Mouse (Mus musculus): ENCODE data around the gene Plpp7. TPM values are rescaled to one million over a fixed set of nuclear protein-coding genes. Genes with fewer than 3 reads are reported as not detected.

Plpp7 gene
- polyA plus RNA-seq, 1 experiment from 2014 or later: 10.3 TPM

DNA sequence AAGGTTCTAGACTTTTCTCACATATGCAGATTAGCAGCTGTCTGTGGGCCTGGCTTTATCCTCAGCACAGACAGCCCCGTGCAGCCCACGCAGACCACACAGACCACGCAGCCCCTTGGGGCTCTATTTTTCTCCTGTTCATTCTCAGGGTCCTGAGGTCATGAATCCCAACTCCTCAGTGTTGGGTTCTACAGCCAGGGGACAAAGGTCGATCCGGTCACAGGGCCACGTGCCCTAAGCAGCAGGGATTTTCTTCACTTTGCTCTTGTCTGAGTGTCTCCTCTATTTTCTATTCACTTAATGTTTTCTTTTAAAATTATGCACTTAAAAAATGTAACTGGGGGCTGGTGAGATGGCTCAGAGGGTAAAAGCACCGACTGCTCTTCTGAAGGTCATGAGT lies 20.0 kb upstream of the Plpp7 start:
- no peak for ATAC-seq
- 71% methylated on average over 7 of the region's 7 CpGs for WGBS
- H3K27me3 ChIP-seq: no peaks in the 10 kb centered on the region
- H3K4me2 ChIP-seq: no peak overlapping the region
- no peaks in the 10 kb centered on the region for H3K9me3 ChIP-seq (replicated peaks)
- no peaks in the 10 kb centered on the region for H3K36me3 ChIP-seq (ENCODE audit: poor library complexity, severe bottlenecking)
- no peak overlapping the region for H3K4me3 ChIP-seq
- no peaks in the 10 kb centered on the region for H3K4me1 ChIP-seq
- H3K9ac ChIP-seq: no peak overlapping the region
- H3K27ac ChIP-seq: no peak overlapping the region

DNA sequence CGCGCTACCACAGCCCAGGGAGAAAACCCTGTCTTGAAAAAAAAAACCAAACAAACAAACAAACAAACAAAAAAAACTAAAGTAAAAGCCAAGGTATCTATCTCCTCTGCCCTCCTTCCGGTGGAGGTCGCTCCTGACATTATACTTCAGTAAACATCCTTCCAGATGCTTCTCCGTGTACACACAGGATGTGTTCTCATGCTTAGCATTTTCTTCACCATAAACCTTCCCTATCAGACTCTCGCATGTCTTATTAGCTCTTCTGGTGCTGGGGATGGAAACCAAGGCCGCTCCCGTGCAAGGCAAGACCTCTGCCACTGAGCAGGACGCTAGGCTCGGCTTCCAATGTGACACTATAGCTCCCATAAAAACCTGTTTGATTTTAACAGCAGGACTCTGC lies 17.6 kb upstream of the Plpp7 start:
- Histone ChIP-seq H3K4me2 (no peak overlapping the region), H3K4me3 (no peak overlapping the region), H3K36me3 (ENCODE audit: poor library complexity, severe bottlenecking) (no peaks in the 10 kb centered on the region), H3K9me3 (replicated peaks) (no peaks in the 10 kb centered on the region), H3K4me1 (no peaks in the 10 kb centered on the region), H3K27me3 (peaks cover 20% of the 10 kb centered on the region), H3K27ac (no peak overlapping the region), H3K9ac (no peak overlapping the region)
- no peak for ATAC-seq
- WGBS: 85% methylated on average over 10 of the region's 10 CpGs

DNA sequence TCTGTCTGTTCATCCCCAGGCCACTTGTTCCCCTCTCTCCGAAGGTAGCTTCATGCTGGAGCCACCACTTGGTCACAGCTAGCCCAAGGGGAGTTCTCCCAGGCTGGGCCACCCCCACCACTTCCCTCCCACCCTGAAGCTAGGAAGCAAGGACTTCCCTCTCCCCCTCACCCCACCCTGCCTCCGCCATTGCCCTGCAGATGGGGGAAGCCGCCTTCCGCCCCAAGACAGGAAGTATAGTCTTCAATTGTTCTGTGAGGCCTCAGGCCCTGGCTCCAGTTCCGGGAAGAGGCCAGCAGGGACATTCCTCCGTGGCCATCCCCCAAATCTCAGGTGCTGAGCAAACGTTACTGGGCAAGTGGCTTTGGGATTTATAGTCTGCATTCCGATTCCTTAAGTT lies 16.8 kb upstream of the Plpp7 start:
- Histone ChIP-seq H3K36me3 (ENCODE audit: poor library complexity, severe bottlenecking) (no peaks in the 10 kb centered on the region), H3K4me1 (peaks cover 6% of the 10 kb centered on the region), H3K9me3 (replicated peaks) (no peaks in the 10 kb centered on the region), H3K9ac (no peak overlapping the region), H3K4me3 (no peak overlapping the region), H3K4me2 (no peak overlapping the region), H3K27ac (no peak overlapping the region), H3K27me3 (peaks cover 28% of the 10 kb centered on the region)
- 58% methylated on average over 8 of the region's 8 CpGs for whole genome bisulfite sequencing
- no peak for ATAC-seq

DNA sequence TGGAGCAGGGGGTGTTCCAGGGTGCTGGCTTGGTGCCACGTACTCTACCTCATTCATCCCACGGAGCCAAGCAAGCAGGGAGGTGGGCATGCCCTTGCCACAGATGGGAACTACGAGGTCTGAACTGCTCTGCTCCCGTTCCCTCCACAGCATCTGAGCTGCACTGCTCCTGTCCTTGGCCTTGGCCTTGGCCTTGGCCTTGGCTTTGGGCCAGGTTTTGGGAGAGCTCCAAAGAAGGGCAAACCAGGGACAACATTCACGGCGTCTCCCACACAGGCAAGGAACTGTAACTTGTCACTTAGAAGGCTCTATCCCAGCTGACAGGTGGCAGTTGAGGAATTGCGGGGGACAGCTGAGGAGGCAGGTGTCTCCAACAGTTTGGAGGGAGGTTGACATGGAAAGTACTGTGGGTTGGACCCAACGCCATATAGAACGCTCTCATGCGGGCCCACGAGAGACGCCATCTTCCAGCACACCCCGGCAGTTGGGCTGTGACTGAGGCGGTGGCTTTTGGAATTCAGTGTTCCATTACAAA lies 16.1 kb upstream of the Plpp7 start:
- peaks cover 36% of the 10 kb centered on the region for H3K27me3 ChIP-seq
- H3K9ac ChIP-seq: no peak overlapping the region
- H3K36me3 ChIP-seq (ENCODE audit: poor library complexity, severe bottlenecking): no peaks in the 10 kb centered on the region
- H3K4me3 ChIP-seq: no peak overlapping the region
- no peaks in the 10 kb centered on the region for H3K9me3 ChIP-seq (replicated peaks)
- H3K4me2 ChIP-seq: no peak overlapping the region
- WGBS: 88% methylated on average over 14 of the region's 14 CpGs
- no peak overlapping the region for H3K27ac ChIP-seq
- H3K4me1 ChIP-seq: peaks cover 14% of the 10 kb centered on the region
- ATAC-seq: no peak

DNA sequence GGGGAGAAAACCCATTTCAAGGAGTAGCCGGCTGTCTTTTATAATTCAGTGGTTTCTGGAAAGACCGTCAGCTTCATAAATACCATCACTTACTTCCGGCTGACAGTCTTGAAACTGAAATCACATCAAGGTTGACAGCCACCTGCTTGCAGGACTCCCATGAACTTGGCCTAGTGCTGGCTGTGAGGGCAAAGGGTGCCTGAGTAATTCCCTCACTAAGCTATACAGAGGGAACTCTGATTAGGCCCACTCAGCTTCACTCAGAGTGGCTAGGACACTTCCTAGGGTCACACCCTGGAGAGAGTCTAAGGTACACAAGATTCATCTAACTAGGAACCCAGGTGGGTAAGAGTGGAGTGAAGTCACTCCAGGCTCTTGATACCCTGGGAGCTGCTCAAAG lies 14.6 kb upstream of the Plpp7 start:
- H3K4me3 ChIP-seq: no peak overlapping the region
- H3K4me1 ChIP-seq: peaks cover 15% of the 10 kb centered on the region
- no peak for ATAC-seq
- H3K9ac ChIP-seq: no peak overlapping the region
- no peaks in the 10 kb centered on the region for H3K36me3 ChIP-seq (ENCODE audit: poor library complexity, severe bottlenecking)
- no peak overlapping the region for H3K4me2 ChIP-seq
- H3K27me3 ChIP-seq: peaks cover 50% of the 10 kb centered on the region
- WGBS: 90% methylated on average over 3 of the region's 3 CpGs
- H3K27ac ChIP-seq: no peak overlapping the region
- no peaks in the 10 kb centered on the region for H3K9me3 ChIP-seq (replicated peaks)

DNA sequence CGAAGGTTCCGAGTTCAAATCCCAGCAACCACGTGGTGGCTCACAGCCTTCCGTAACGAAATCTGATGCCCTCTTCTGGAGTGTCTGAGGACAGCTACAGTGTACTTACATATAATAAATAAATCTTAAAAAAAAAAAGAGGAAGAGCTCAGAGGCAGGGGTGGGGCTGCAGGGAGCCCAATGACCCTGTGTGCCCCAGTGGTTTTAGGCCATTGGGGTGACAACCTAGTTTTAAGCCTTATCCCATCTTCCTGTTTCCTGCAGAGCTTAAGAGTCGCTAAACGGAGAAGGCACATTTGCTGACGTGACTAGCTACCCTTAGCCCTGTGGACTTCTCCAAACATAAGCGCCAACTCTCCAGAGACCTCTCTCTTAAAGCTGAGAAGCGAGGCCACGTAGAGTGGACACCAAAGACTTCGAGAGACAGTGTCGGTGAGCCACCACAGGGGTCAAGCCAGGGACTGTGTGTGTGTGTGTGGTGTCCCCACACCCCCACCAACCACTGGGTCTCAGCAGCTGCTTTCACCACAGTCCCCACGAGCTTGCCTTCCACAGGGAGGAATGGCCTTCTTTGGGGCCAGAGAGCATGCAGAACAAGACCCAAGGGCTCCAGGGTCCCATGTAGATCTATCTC lies 13.9 kb upstream of the Plpp7 start:
- Histone ChIP-seq H3K27ac (no peak overlapping the region), H3K27me3 (peaks cover 57% of the 10 kb centered on the region), H3K36me3 (ENCODE audit: poor library complexity, severe bottlenecking) (no peaks in the 10 kb centered on the region), H3K4me3 (no peak overlapping the region), H3K4me1 (peaks cover 15% of the 10 kb centered on the region), H3K4me2 (0 out of 2 replicates have a peak overlapping the region, but pooled peaks have one; percentile 8), H3K9ac (no peak overlapping the region), H3K9me3 (replicated peaks) (no peaks in the 10 kb centered on the region)
- 87% methylated on average over 14 of the region's 14 CpGs for WGBS
- ATAC-seq: no peak

DNA sequence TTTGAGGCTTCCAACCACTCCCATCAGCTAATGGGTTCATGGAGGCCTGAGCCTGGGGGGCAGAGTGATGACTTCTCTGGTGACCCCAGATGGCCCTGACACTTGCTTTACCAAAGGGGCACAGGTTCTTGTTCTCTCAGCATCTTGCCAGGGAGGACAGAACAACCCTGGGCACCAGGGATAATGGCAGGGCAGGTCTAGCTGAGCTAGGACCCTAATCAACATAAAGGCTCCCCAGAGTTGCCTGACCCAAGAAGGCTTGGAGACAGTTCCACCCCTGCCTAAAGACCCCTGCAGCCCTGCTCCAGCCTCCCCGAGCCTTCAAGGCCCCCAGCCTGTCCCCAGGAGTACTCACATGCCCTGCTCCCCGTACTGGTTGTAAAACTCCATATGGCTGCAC lies 13.1 kb upstream of the Plpp7 start:
- Histone ChIP-seq H3K27ac (no peak overlapping the region), H3K9me3 (replicated peaks) (no peaks in the 10 kb centered on the region), H3K9ac (no peak overlapping the region), H3K4me2 (0 out of 2 replicates have a peak overlapping the region, but pooled peaks have one; percentile 8), H3K36me3 (ENCODE audit: poor library complexity, severe bottlenecking) (no peaks in the 10 kb centered on the region), H3K4me1 (peaks cover 15% of the 10 kb centered on the region), H3K27me3 (peaks cover 65% of the 10 kb centered on the region), H3K4me3 (no peak overlapping the region; the same call in 1 of the 2 replicates)
- WGBS: 35% methylated on average over 2 of the region's 2 CpGs
- ATAC-seq: no peak

DNA sequence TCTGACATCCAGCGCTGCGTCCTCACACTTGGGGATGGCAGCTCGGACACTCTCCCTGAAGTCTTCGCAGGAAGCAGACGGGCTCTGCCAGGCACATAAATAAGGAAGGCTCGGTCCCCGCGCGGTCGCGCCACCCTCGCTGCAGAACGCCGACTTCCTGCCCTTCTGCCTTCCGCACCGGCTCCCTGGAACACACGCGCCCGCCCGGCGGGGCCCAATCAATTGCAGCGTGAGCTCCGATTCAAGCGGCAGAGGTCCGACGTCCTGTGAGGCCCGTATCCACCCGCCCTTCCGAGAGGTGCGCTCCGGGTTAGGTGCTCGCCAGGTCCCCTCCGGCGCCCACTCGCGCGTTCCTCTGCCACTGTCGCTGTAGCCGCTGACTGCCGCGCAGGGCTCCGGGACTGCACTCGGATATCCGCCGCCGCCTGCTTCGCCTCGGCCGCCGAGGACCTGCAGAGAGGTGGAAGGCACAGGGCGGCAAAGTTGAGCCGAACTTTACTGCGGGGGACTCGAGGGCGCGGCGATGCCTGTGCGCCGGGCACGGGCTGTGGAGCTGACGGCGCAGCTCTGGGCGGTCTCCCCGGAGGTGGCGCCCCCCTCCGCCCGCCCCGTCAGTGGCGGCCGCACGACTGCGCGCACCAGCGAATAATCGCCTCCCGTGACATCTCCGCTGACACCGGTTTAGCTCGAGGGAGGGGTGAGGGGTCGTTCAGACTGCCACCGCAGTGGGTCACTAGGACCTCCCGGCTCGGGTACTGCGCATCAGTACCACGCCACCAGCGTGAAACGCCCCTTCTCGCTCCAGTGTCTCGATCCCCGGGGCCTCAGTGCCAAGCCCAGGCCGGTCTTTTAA lies 11.9 kb upstream of the Plpp7 start:
- H3K27ac ChIP-seq: no peak overlapping the region
- H3K4me1 ChIP-seq: peaks cover 20% of the 10 kb centered on the region
- no peaks in the 10 kb centered on the region for H3K36me3 ChIP-seq (ENCODE audit: poor library complexity, severe bottlenecking)
- under 1% methylated on average over 90 of the region's 91 CpGs for WGBS
- peak overlapping the region; percentile 98 for H3K4me2 ChIP-seq
- peak overlapping the region; percentile 63 for H3K4me3 ChIP-seq
- H3K27me3 ChIP-seq: peaks cover 77% of the 10 kb centered on the region
- H3K9ac ChIP-seq: peak overlapping the region; percentile 23; the same call in 1 of the 2 replicates
- peak; percentile 39 for ATAC-seq
- no peaks in the 10 kb centered on the region for H3K9me3 ChIP-seq (replicated peaks)

DNA sequence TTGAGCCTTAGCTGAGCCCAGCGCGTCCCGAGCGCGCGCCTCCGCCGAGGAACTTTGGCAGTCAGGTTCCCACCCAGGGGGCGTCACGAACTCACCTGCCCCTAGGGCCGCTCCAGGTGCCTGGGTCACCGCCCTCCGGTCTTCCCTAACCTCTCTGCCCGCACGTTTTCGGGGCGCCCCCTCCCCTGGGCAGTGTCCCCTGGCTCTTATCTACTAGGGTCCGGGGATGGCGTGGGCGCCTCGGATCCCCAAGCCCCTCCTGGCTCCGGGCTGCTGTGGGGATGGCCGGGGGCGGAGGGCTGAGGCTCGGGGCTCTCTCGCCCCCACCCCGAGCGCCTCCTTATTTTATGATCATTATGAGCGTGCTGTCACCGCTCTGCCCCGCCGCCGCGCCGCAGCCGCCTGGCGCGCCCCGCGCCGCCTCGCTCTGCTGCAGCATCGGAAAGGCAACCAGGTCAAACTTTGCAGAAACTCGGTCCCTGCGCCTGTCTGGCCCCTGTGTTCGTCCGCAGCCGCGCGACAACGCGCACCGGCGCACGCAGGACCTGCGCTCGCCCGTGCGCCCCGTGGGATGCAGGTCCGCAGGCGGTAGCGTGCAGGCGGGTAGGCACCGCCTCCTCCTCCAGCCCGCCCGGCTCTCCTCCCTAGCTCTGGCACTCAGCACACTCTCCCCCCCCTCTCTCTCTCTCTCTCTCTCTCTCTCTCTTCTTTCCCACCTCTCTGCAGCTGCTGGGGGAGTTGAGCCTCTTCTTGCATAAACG lies 11.0 kb upstream of the Plpp7 start, which contains the start of gene Fam78a:
Fam78a (minus strand) TSS at position 747 of the 761 bp plus-strand sequence.
- Histone ChIP-seq H3K9me3 (replicated peaks) (no peaks in the 10 kb centered on the region), H3K36me3 (ENCODE audit: poor library complexity, severe bottlenecking) (no peaks in the 10 kb centered on the region), H3K27ac (no peak within 1 kb of the TSS), H3K9ac (peak within 1 kb of the TSS; percentile 65), H3K4me1 (peaks cover 26% of the 10 kb centered on the region), H3K27me3 (peaks cover 86% of the 10 kb centered on the region), H3K4me2 (peak within 1 kb of the TSS; percentile 98), H3K4me3 (peak within 1 kb of the TSS; percentile 63)
- ATAC-seq: peak; percentile 86
- WGBS: 0% methylated on average over 56 of the region's 68 CpGs

DNA sequence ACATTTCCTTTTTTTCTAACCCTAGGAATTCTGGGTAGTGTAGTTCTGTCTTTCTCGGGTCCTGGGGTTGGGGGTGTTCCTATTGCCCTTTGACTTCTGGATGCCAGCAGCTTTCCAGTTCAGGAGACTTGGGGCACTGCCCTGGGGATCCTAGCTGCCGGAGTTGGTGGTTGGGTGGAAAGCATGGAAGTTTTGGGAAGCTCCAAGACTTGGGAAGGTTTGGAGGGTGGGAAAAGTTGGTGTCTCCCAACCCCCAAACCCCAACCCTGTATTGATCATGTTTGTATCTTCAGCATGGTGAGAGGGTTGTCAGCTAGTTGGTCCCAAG lies 10.5 kb upstream of the Plpp7 start:
- Histone ChIP-seq H3K4me2 (peak overlapping the region; percentile 98), H3K27ac (no peak overlapping the region), H3K27me3 (peaks cover 91% of the 10 kb centered on the region), H3K4me3 (peak overlapping the region; percentile 63), H3K4me1 (peaks cover 26% of the 10 kb centered on the region), H3K9ac (no peak overlapping the region), H3K9me3 (replicated peaks) (no peaks in the 10 kb centered on the region), H3K36me3 (ENCODE audit: poor library complexity, severe bottlenecking) (no peaks in the 10 kb centered on the region)
- ATAC-seq: no peak
- WGBS: 25% methylated on average over 2 of the region's 2 CpGs

DNA sequence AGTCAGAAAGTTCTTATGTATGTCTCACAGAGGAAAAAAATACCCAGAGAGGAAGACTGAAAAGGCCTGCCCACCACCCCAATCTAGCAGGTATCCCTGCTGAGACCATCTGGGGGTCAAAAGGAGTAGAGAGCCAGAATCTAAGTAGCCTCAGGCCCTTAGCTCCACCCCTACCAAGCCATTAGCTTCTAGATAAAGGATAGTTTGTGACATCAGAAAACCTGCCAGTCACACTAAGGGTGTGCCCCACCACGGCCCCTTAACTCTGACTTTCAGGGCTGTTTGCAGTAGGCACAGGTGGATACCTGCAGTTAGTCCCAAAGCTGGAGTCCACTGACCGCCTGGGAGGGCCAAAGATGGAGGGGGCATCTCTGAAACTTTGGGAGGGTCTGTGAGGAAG lies 10.1 kb upstream of the Plpp7 start:
- 75% methylated on average over 2 of the region's 2 CpGs for WGBS
- peaks cover 95% of the 10 kb centered on the region for H3K27me3 ChIP-seq

DNA sequence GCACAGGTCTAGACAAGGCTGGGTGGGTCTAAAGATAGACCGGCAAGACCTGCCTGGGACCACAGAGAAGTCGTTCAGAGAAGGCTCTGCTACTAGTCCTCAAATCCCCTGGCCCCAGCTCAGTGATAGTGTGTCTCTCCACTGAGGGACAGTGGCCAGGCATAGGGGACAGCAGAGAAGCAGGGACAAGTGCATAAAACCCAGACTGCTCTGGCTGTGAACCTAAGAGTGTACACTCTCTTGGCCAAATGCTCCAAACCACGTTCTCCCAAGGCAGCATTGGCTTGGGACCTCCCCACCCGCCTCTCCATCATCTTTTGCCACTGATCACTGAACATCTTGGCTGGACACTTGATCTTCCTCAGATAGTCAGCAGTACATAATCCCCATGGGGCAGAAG lies 7.7 kb upstream of the Plpp7 start:
- H3K27ac ChIP-seq: no peak overlapping the region
- no peak overlapping the region for H3K4me2 ChIP-seq
- H3K36me3 ChIP-seq (ENCODE audit: poor library complexity, severe bottlenecking): no peaks in the 10 kb centered on the region
- no peaks in the 10 kb centered on the region for H3K9me3 ChIP-seq (replicated peaks)
- H3K4me1 ChIP-seq: peaks cover 26% of the 10 kb centered on the region
- no peak for ATAC-seq
- H3K4me3 ChIP-seq: no peak overlapping the region
- no peak overlapping the region for H3K9ac ChIP-seq
- 62% methylated on average over 4 of the region's 4 CpGs for WGBS
- H3K27me3 ChIP-seq: peaks cover 84% of the 10 kb centered on the region

More for the DNA sequence above, 10.1 kb upstream of the Plpp7 start:
- H3K36me3 ChIP-seq (ENCODE audit: poor library complexity, severe bottlenecking): no peaks in the 10 kb centered on the region
- no peak overlapping the region for H3K4me2 ChIP-seq
- H3K9ac ChIP-seq: no peak overlapping the region
- H3K4me1 ChIP-seq: peaks cover 26% of the 10 kb centered on the region
- ATAC-seq: no peak
- no peaks in the 10 kb centered on the region for H3K9me3 ChIP-seq (replicated peaks)
- no peak overlapping the region for H3K27ac ChIP-seq
- H3K4me3 ChIP-seq: no peak overlapping the region

Measured in forebrain, embryonic 13.5 days (tissue).